Mouse (Mus musculus) large intestine, adult 2 months (tissue): ENCODE data around the gene Aen. TPM values are rescaled to one million over a fixed set of nuclear protein-coding genes. Genes with fewer than 3 reads are reported as not detected.

Experiments
- DNase-seq: peaks from one replicate; pipeline ENCODE4 v3.0.0-alpha.2; 2012; ENCODE audit warnings: low read depth, low spot score
- WGBS: fragments of 180-500 bp; shearing (Covaris S2); methylation state at CpG from one replicate; pipeline ENCODE4 v1.1.7; 2018; 5-methylcytosine and 5-hydroxymethylcytosine counted together
- polyA plus RNA-seq: library from polyadenylated mRNA; depleted of rRNA; stranded (reverse); fragments of >200 nt; gene quantifications from 2 replicates; pipeline ENCODE4 v1.2.3, GENCODE M21; 2012; rRNA removed

Gene Aen
- polyA plus RNA-seq, 1 experiment, result 16.1 TPM

- DNase-seq, result no peak
- 83% methylated on average over 7 of the region's 7 CpGs for WGBS
Observed at GRCm38 (mm10) chr7:78925680-78926079, 30.0 kb downstream of the Aen start.

GRCm38 (mm10) chr7:78926156-78926555 lies 30.5 kb downstream of the Aen start:
- WGBS, result 79% methylated on average over 9 of the region's 9 CpGs
- DNase-seq, result no peak

GRCm38 (mm10) chr7:78927266-78927665 lies 31.6 kb downstream of the Aen start:
- 57% methylated on average over 3 of the region's 3 CpGs for WGBS

GRCm38 (mm10) chr7:78938957-78939602 lies 43.4 kb downstream of the Aen start:
- 55% methylated on average over 19 of the region's 19 CpGs for WGBS
- no peak for DNase-seq

More at GRCm38 (mm10) chr7:78927266-78927665, 31.6 kb downstream of the Aen start:
- no peak for DNase-seq

- WGBS, result 80% methylated on average over 3 of the region's 3 CpGs
Observed at GRCm38 (mm10) chr7:78940971-78941370, 45.3 kb downstream of the Aen start.

GRCm38 (mm10) chr7:78942544-78942943 lies 46.9 kb downstream of the Aen start:
- WGBS, result 73% methylated on average over 2 of the region's 2 CpGs
- DNase-seq, result no peak

More at GRCm38 (mm10) chr7:78940971-78941370, 45.3 kb downstream of the Aen start:
- DNase-seq, result no peak

GRCm38 (mm10) chr7:78953886-78954572 lies 58.4 kb downstream of the Aen start:
- DNase-seq, result no peak
- WGBS, result 24% methylated on average over 11 of the region's 11 CpGs

- no peak for DNase-seq
- 59% methylated on average over 6 of the region's 6 CpGs for WGBS
Observed at GRCm38 (mm10) chr7:78954619-78955018, 59.0 kb downstream of the Aen start.

- DNase-seq, result no peak
- 80% methylated on average over 6 of the region's 6 CpGs for WGBS
Observed at GRCm38 (mm10) chr7:78955086-78955485, 59.4 kb downstream of the Aen start.

GRCm38 (mm10) chr7:78958499-78959073 lies 62.9 kb downstream of the Aen start:
- DNase-seq, result no peak
- WGBS, result 67% methylated on average over 6 of the region's 6 CpGs

Other genes with a start within 250 kb of the Aen start
- 1.0 and 1.5 TPM in 2 replicates for gene Ntrk3, start 157.8 kb upstream of the Aen start, polyA plus RNA-seq
- 43.5 and 49.4 TPM in 2 replicates for gene Mrps11, start 112.7 kb upstream of the Aen start, polyA plus RNA-seq
- gene Mrpl46, start 112.3 kb upstream of the Aen start, polyA plus RNA-seq, result 23.9 and 26.1 TPM in 2 replicates
- gene Det1, start 48.6 kb upstream of the Aen start, polyA plus RNA-seq, result 11.9 and 12.9 TPM in 2 replicates
- 12.8 and 18.8 TPM in 2 replicates for gene Isg20, start 17.6 kb downstream of the Aen start, polyA plus RNA-seq
- gene Acan, start 157.6 kb downstream of the Aen start, polyA plus RNA-seq, result not detected in 2 replicates
- 0.11 and 0.29 TPM in 2 replicates for gene Hapln3, start 235.2 kb downstream of the Aen start, polyA plus RNA-seq